Mouse (Mus musculus): ENCODE results near the gene Rbak. TPM values are rescaled to one million over a fixed set of nuclear protein-coding genes. Genes with fewer than 3 reads are reported as not detected.

The Rbak gene
- polyA plus RNA-seq, 1 experiment from 2014 or later, result 6.8 TPM

Small RNA genes lying within 50 kb of the gene (microRNA-seq; reads per million reads assigned to microRNA genes)
- not detected for gene Gm44405

Other genes with a start within 250 kb of the Rbak start
- gene Fscn1, start 220.4 kb downstream of the Rbak start, polyA plus RNA-seq (2015; fragmentation: Nextera tagmentation; extraction: Ambion mirVana), result 108 and 137 TPM in 2 replicates
- gene Rnf216, start 67.8 kb downstream of the Rbak start, polyA plus RNA-seq (2015; fragmentation: Nextera tagmentation; extraction: Ambion mirVana), result 23.9 and 27.5 TPM in 2 replicates
- not detected in 2 replicates for gene Olfr718-ps1, start 33.2 kb downstream of the Rbak start, polyA plus RNA-seq (2015; fragmentation: Nextera tagmentation; extraction: Ambion mirVana)
- gene Spdye4b, start 242 bp upstream of the Rbak start, polyA plus RNA-seq (2015; fragmentation: Nextera tagmentation; extraction: Ambion mirVana), result not detected in 2 replicates
- not detected in 2 replicates for gene Spdye4a, start 46.1 kb upstream of the Rbak start, polyA plus RNA-seq (2015; fragmentation: Nextera tagmentation; extraction: Ambion mirVana)
- 6.1 and 8.8 TPM in 2 replicates for gene Zfp12, start 54.4 kb upstream of the Rbak start, polyA plus RNA-seq (2015; fragmentation: Nextera tagmentation; extraction: Ambion mirVana)
- gene Zfp316, start 89.2 kb upstream of the Rbak start, polyA plus RNA-seq (2015; fragmentation: Nextera tagmentation; extraction: Ambion mirVana), result 2.2 and 2.8 TPM in 2 replicates
- not detected in 2 replicates for gene Zfp853, start 112.8 kb upstream of the Rbak start, polyA plus RNA-seq (2015; fragmentation: Nextera tagmentation; extraction: Ambion mirVana)
- 18.7 and 25.7 TPM in 2 replicates for gene E130309D02Rik, start 134.6 kb upstream of the Rbak start, polyA plus RNA-seq (2015; fragmentation: Nextera tagmentation; extraction: Ambion mirVana)
- gene Zdhhc4, start 148.5 kb upstream of the Rbak start, polyA plus RNA-seq (2015; fragmentation: Nextera tagmentation; extraction: Ambion mirVana), result 49.8 and 56.0 TPM in 2 replicates
- 0.06 TPM in 1 of 2 replicates, not detected in the other for gene Grid2ip, start 176.6 kb upstream of the Rbak start, polyA plus RNA-seq (2015; fragmentation: Nextera tagmentation; extraction: Ambion mirVana)
- gene Kdelr2, start 223.1 kb upstream of the Rbak start, polyA plus RNA-seq (2015; fragmentation: Nextera tagmentation; extraction: Ambion mirVana), result 217 and 221 TPM in 2 replicates